Mouse (Mus musculus) spleen, adult 2 months (tissue): ENCODE measurements around the gene Grasp. TPM values are rescaled to one million over a fixed set of nuclear protein-coding genes. Genes with fewer than 3 reads are reported as not detected.
A peak's percentile ranks its signal among the peaks of the same experiment; 100 is the strongest.

ENCODE experiments used
- DNase-seq, 2 experiments: peaks; one replicate each; pipeline versions ENCODE4 v3.0.0 to v3.0.0-alpha.2; 2012 to 2021; ENCODE audit warnings: low spot score in 2 of 2, low read depth in 1 of 2
- H3K27ac ChIP-seq: fragments of 200-500 bp; 2 replicates; pipeline ENCODE4 v1.5.1; 2012; ENCODE audit warnings: low read length, inconsistent platforms; ENCODE audit not compliant: insufficient read depth
- H3K27me3 ChIP-seq: fragments of 200-500 bp; 2 replicates; pipeline ENCODE4 v1.6.1; 2012; ENCODE audit warnings: mild to moderate bottlenecking, moderate library complexity, low read length, inconsistent platforms; ENCODE audit not compliant: control insufficient read depth, insufficient read depth
- H3K36me3 ChIP-seq: fragments of 200-500 bp; 2 replicates; pipeline ENCODE4 v1.6.1; 2012; ENCODE audit warnings: mild to moderate bottlenecking, low read length, inconsistent platforms; ENCODE audit not compliant: control insufficient read depth, insufficient read depth
- H3K4me1 ChIP-seq: fragments of 200-500 bp; 2 replicates; pipeline ENCODE4 v1.6.1; 2011; ENCODE audit warnings: inconsistent platforms; ENCODE audit not compliant: control insufficient read depth, insufficient read depth, insufficient read length
- H3K4me3 ChIP-seq: fragments of 200-500 bp; 2 replicates; pipeline ENCODE4 v1.5.1; 2011; ENCODE audit warnings: mild to moderate bottlenecking, inconsistent platforms; ENCODE audit not compliant: insufficient read depth, insufficient read length; ENCODE audit errors: extremely low read depth
- CTCF ChIP-seq: fragments of 200-500 bp; IDR thresholded peaks from 2 replicates; pipeline ENCODE4 v1.5.1; 2011; ENCODE audit warnings: mild to moderate bottlenecking, inconsistent platforms; ENCODE audit not compliant: insufficient read depth, insufficient read length, insufficient replicate concordance; ENCODE audit errors: extremely low read depth
- POLR2A ChIP-seq: fragments of 200-500 bp; IDR thresholded peaks from 2 replicates; pipeline ENCODE4 v1.6.1; 2011; ENCODE audit warnings: low read depth, low read length, inconsistent platforms
- WGBS: fragments of 180-500 bp; shearing (Covaris S2); methylation state at CpG from one replicate; pipeline ENCODE4 v1.1.7; 2018; 5-methylcytosine and 5-hydroxymethylcytosine counted together
- polyA plus RNA-seq: library from polyadenylated mRNA; depleted of rRNA; stranded (reverse); fragments of >200 nt; gene quantifications from 2 replicates; pipeline ENCODE4 v1.2.3, GENCODE M21; 2012

Grasp gene
- polyA plus RNA-seq, 1 experiment = 5.6 TPM

- H3K27me3 ChIP-seq = no peaks in the 10 kb centered on the region
- H3K4me1 ChIP-seq = peaks cover 11% of the 10 kb centered on the region; the same call in 1 of the 2 replicates
- no peak for TF ChIP-seq CTCF
- TF ChIP-seq POLR2A = no peak
- no peak overlapping the region for H3K4me3 ChIP-seq
- H3K36me3 ChIP-seq = peaks cover 12% of the 10 kb centered on the region
- H3K27ac ChIP-seq = peak overlapping the region; percentile 49
- no peak for DNase-seq
- 82% methylated on average over 16 of the region's 16 CpGs for WGBS
These were observed 28.8 kb upstream of the Grasp start for GRCm38 (mm10) chr15:101194951-101195823.

DNA sequence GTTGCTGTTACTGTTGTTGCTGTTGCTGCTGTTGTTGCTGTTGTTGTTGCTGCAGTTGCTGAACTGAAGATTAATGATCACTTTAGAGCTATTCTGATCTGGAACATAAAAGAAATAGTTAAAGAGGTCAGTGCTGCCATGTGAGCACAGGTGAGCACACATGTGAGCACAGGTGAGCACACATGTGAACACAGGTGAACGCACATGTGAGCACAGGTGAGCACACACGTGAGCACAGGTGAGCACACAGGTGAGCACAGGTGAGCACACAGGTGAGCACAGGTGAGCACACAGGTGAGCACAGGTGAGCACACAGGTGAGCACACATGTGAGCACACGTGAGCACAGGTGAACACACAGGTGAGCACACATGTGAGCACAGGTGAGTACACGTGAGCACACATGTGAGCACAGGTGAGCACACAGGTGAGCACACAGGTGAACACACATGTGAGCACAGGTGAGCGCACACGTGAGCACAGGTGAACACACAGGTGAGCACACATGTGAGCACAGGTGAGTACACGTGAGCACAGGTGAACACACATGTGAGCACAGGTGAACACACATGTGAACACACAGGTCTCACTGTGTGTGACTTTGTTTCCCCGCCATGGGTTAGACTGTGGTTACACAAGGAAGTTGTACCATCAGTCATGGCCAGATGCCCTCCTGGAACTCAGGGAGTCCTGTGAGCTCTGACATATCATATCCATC lies 27.8 kb upstream of the Grasp start:
- 89% methylated on average over 8 of the region's 8 CpGs for WGBS
- H3K4me1 ChIP-seq = peaks cover 6% of the 10 kb centered on the region; the same call in 1 of the 2 replicates
- no peak overlapping the region for H3K27ac ChIP-seq
- no peak for TF ChIP-seq POLR2A
- no peak for TF ChIP-seq CTCF
- peaks cover 19% of the 10 kb centered on the region for H3K36me3 ChIP-seq
- H3K27me3 ChIP-seq = no peaks in the 10 kb centered on the region
- DNase-seq = no peak
- no peak overlapping the region for H3K4me3 ChIP-seq

GRCm38 (mm10) chr15:101196961-101197360 lies 27.0 kb upstream of the Grasp start:
- no peak for TF ChIP-seq CTCF
- no peak for TF ChIP-seq POLR2A
- Histone ChIP-seq H3K4me3 (no peak overlapping the region), H3K4me1 (no peaks in the 10 kb centered on the region; the same call in 1 of the 2 replicates), H3K36me3 (peaks cover 19% of the 10 kb centered on the region), H3K27ac (no peak overlapping the region), H3K27me3 (no peaks in the 10 kb centered on the region)
- DNase-seq = no peak

DNA sequence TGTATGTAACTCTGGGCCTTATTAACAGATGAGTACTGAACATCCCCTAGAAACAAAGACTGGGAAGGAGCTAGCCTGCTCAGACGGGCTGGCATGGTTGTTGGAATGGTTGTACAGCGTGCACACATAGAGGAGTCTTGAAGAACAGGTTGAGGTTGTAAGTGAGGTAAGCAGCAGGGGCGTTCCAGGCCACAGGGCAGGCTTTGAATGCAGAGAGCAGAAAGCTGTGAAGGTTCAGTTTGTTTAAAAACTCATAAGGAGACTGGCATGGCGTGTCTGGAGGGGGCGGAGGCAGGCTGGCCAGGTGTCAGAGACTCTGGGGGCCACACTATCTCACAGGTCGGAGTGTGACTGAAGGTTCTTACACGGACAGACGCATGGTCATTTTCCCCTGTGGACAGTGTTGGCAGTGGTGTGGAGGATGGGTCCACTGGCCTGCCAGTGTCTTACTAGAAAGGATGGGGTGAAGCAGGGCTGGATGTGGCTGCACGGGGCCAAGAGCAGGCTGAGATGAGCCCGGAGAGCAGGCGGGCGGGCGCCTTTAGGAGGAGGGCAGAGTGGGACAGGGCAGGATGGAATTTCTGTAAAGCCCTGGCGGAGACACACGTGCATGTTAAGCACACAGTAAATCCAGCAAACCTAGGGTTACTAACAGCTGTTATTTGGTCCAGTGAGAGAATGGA lies 26.4 kb upstream of the Grasp start:
- TF ChIP-seq POLR2A = no peak
- TF ChIP-seq CTCF = no peak
- Histone ChIP-seq H3K4me1 (no peaks in the 10 kb centered on the region; the same call in 1 of the 2 replicates), H3K27ac (no peak overlapping the region), H3K27me3 (no peaks in the 10 kb centered on the region), H3K4me3 (no peak overlapping the region), H3K36me3 (peaks cover 23% of the 10 kb centered on the region)
- 95% methylated on average over 15 of the region's 15 CpGs for WGBS
- no peak for DNase-seq

- Histone ChIP-seq H3K36me3 (peaks cover 24% of the 10 kb centered on the region), H3K27ac (no peak overlapping the region), H3K27me3 (no peaks in the 10 kb centered on the region), H3K4me1 (no peaks in the 10 kb centered on the region; the same call in 1 of the 2 replicates), H3K4me3 (no peak overlapping the region)
- TF ChIP-seq POLR2A (no peak), CTCF (peak; percentile 87; the same call in 1 of the 2 replicates)
- WGBS = 7% methylated on average over 3 of the region's 3 CpGs
- peak; percentile 79 to 80 for DNase-seq
These were observed 25.8 kb upstream of the Grasp start for GRCm38 (mm10) chr15:101198218-101198617.

DNA sequence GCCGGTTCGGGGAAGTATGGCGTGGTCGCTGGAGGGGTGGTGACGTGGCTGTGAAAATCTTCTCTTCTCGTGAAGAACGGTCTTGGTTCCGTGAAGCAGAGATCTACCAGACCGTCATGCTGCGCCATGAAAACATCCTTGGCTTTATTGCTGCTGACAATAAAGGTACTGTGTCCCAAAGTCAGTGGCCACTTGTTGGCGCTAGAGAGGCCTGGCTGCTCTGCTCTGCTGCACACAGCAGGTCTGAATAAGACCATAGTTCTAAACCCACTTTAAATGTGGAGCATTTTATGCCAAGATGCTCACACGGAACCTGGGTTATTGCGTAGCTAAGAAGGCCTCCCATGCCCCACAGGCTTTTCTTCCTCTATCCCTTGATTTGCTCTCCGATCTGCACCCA lies 25.1 kb upstream of the Grasp start:
- WGBS = 92% methylated on average over 14 of the region's 14 CpGs
- peaks cover 24% of the 10 kb centered on the region for H3K36me3 ChIP-seq
- no peak for DNase-seq
- H3K27ac ChIP-seq = no peak overlapping the region
- TF ChIP-seq POLR2A (no peak), CTCF (0 out of 2 replicates have a peak, but pooled peaks have one; percentile 7)
- H3K4me1 ChIP-seq = no peaks in the 10 kb centered on the region; the same call in 1 of the 2 replicates
- H3K4me3 ChIP-seq = no peak overlapping the region
- no peaks in the 10 kb centered on the region for H3K27me3 ChIP-seq
